Mouse (Mus musculus) erythroblast, embryonic 14.5 days (primary cell): ENCODE results near the gene Tiam1. TPM values are rescaled to one million over a fixed set of nuclear protein-coding genes. Genes with fewer than 3 reads are reported as not detected.

Source experiments
- H3K27me3 ChIP-seq: 2 replicates; pipeline ENCODE4 v1.6.1; 2012; ENCODE audit warnings: inconsistent platforms; ENCODE audit not compliant: control insufficient read depth
- H3K36me3 ChIP-seq: 2 replicates; pipeline ENCODE4 v1.6.1; 2012; ENCODE audit warnings: mild to moderate bottlenecking, inconsistent platforms; ENCODE audit not compliant: control insufficient read depth
- H3K4me1 ChIP-seq: 2 replicates; pipeline ENCODE4 v1.6.1; 2012; ENCODE audit warnings: inconsistent platforms; ENCODE audit not compliant: control insufficient read depth
- H3K4me3 ChIP-seq: replicated peaks from 2 replicates; pipeline ENCODE3; 2012; ENCODE audit warnings: moderate library complexity, mild to moderate bottlenecking, inconsistent platforms
- H3K9me3 ChIP-seq: 2 replicates; pipeline ENCODE4 v1.6.1; 2012; ENCODE audit warnings: low read length, inconsistent platforms, mixed read lengths; ENCODE audit not compliant: control insufficient read depth
- GATA1 ChIP-seq: IDR thresholded peaks from 2 replicates; pipeline ENCODE4 v1.6.1; 2012; ENCODE audit warnings: low read length, inconsistent platforms, mixed read lengths
- TAL1 ChIP-seq: IDR thresholded peaks from 3 replicates; pipeline ENCODE4 v1.6.1; 2012; ENCODE audit warnings: low read length, inconsistent platforms, mixed read lengths
- polyA plus RNA-seq: library from polyadenylated mRNA; stranded (reverse); fragments of >175 nt; gene quantifications from 2 replicates; pipeline ENCODE4 v1.2.3, GENCODE M21; 2012

The Tiam1 gene
- polyA plus RNA-seq, 1 experiment = 0.89 TPM

DNA sequence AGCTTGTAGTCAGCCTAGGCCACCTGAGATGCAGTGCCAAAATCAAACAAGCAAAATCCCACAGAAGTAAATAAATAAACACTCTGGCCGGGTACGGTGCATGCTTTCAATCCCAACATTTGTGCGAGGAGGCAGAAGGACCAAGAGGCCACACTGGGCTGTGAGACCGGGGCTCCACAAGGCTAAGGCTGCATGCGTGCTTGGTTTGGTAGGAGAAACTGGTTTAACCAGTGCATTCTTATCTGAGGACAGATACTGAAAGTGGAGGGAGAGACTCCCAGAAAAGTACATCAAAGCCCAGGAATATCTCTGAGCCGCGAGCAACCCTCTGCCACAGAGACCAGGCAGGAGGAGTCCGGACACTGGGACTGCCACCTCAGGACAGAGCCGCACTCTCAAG, 5.8 kb upstream of the Tiam1 start:
- Histone ChIP-seq H3K4me3 (no peak overlapping the region), H3K36me3 (no peaks in the 10 kb centered on the region), H3K9me3 (no peaks in the 10 kb centered on the region), H3K27me3 (no peaks in the 10 kb centered on the region), H3K4me1 (peaks cover 15% of the 10 kb centered on the region)
- no peak for TF ChIP-seq GATA1
- no peak for TF ChIP-seq TAL1

DNA sequence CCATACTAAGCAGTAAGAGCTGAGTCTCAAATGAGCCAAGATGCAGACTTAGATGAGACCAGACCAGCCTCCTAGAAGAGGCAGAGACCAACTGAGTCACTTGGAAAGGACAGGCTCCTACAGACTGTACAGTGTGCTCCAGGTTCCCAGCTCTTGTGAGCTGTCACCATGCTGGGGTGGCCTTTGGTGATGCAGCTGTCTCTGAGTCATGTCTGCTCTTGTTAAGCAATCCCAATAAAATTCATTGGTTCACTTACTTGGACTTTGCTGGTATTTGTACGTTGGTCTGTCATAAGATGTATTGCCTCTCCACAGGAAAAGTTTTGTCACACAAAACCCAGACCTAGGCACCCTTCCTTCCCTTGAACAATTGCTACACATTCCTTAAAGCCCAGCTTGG, 1.7 kb upstream of the Tiam1 start:
- no peak overlapping the region for H3K4me3 ChIP-seq
- peaks cover 25% of the 10 kb centered on the region for H3K27me3 ChIP-seq
- no peak for TF ChIP-seq GATA1
- no peak for TF ChIP-seq TAL1
- H3K36me3 ChIP-seq = no peaks in the 10 kb centered on the region
- peaks cover 37% of the 10 kb centered on the region for H3K4me1 ChIP-seq
- H3K9me3 ChIP-seq = no peaks in the 10 kb centered on the region

DNA sequence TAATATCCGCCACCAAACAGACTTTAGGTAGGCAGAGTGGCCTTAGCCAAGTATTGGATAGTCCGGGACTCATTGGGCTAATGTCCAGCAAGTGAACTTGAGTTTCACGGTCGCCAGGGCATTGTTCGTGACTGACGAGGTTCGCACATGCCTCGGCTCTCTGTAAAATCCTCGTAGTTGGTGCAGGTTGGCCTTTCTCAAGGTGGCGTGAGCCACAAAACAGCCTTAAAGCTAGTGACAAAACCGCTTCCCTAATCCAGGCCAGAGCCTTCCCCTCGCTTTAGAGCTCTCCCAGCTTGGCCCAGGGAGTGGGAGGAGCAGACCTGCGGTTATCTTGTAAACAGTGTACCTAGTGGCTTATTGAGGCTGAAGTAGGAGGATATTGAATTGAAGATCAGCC, 972 bp upstream of the Tiam1 start:
- H3K9me3 ChIP-seq = no peaks in the 10 kb centered on the region
- H3K4me1 ChIP-seq = peaks cover 40% of the 10 kb centered on the region
- peaks cover 29% of the 10 kb centered on the region for H3K27me3 ChIP-seq
- H3K4me3 ChIP-seq = peak overlapping the region; percentile 87
- no peaks in the 10 kb centered on the region for H3K36me3 ChIP-seq
- no peak for TF ChIP-seq GATA1
- TF ChIP-seq TAL1 = no peak

DNA sequence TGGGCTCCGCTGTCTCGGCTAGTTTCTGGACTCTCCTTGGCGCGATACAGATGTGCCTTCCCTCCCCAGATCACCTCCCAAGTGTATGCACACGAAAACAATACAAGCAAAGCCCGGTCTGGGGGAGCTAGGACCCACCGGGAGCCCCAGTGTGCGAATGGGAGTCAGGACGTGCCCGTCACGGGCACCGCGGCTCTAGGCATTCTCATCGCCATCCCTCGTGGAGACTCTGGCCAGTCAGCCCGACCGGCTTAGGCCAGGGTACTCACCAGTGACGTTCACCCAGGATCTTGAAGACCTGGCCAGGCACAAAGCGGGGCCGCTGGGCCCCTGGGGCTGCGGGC, 181 bp downstream of the Tiam1 start:
- Histone ChIP-seq H3K9me3 (no peaks in the 10 kb centered on the region), H3K36me3 (no peaks in the 10 kb centered on the region), H3K4me3 (peak overlapping the region; percentile 87), H3K4me1 (peaks cover 40% of the 10 kb centered on the region), H3K27me3 (peaks cover 29% of the 10 kb centered on the region)
- TF ChIP-seq GATA1 (no peak), TAL1 (no peak)

DNA sequence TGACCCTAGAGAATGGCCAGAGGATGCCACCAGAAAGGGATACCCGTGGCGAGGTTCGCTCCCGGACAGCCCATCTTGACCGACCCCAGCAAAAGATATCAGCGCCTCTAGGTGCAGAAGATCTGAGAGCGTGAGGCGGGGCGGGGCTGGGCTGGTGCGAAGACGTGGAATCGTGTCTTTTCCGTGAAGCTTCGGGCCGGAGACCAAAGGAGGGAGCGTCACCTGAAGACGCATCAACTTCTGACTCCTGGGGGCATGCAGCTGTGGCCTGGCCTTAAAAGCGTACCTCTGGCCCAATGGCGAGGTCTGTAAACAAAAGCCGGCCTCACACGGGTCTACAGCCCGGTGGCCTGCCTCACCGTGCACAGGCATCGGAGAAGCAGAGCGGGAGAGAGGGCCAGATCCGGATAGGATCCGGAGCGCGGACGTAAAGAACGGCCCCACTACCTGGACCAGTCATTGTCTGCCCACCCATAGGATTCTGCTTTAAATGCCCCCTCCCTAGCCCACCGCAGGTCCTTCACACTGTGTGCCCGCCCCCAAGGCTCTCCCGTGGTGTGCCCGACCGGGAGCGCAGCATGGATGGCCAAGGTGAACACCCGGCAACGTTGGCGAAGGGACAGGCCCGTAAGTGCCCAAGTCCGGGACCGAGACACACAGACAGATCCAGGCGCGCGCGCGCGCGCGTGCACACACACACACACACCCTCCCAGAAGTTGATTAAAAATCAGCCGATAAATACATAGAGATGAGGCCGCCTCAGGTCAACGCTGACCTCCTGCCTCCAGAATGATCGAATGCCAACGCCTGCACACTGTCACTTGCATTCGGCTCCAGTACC, 774 bp downstream of the Tiam1 start:
- TF ChIP-seq TAL1 (no peak), GATA1 (no peak)
- H3K9me3 ChIP-seq = no peaks in the 10 kb centered on the region

DNA sequence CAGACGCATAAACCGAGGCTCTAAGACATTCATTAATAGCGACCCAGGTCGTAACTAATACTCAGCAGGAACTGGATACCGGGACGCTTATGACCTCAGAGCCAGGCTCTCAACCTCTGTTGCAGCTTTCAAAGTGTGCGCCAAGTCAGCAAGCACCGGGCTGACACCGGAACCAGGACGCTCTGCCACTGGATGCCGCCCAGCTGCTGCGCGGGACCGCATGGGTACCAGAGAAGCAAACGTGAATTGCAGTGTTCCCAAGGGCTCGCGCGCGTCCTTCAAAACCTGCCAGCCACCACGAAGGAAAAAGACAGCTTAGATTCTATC, 1.4 kb downstream of the Tiam1 start:
- no peaks in the 10 kb centered on the region for H3K9me3 ChIP-seq
- TF ChIP-seq TAL1 (no peak), GATA1 (no peak)

More for the DNA sequence above, 774 bp downstream of the Tiam1 start:
- no peaks in the 10 kb centered on the region for H3K36me3 ChIP-seq
- peaks cover 40% of the 10 kb centered on the region for H3K4me1 ChIP-seq
- peaks cover 29% of the 10 kb centered on the region for H3K27me3 ChIP-seq
- H3K4me3 ChIP-seq = peak overlapping the region; percentile 87

DNA sequence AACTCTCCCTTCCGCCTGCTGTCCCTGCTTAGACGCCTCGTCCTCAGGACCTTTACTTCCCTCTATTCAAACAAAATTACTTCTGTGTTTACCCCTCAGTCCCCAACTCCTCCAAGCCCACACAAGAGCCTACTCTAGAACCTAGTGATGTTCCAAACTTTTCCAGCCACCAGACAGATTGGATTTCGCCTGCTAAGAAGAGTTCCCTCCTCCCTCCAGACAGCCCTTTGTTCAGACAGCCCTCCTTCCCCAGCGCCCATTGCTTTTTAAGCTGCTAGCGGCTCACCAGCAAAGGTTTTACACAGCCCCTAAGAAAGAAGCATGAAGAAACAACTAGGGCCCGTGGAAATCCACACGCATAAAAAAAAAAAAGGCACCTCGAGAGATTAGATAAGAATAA, 2.0 kb downstream of the Tiam1 start:
- Histone ChIP-seq H3K4me3 (no peak overlapping the region), H3K36me3 (no peaks in the 10 kb centered on the region), H3K9me3 (no peaks in the 10 kb centered on the region), H3K4me1 (peaks cover 39% of the 10 kb centered on the region), H3K27me3 (peaks cover 29% of the 10 kb centered on the region)
- TF ChIP-seq GATA1 (no peak), TAL1 (no peak)

More for the DNA sequence above, 1.4 kb downstream of the Tiam1 start:
- H3K27me3 ChIP-seq = peaks cover 29% of the 10 kb centered on the region
- peaks cover 40% of the 10 kb centered on the region for H3K4me1 ChIP-seq
- H3K4me3 ChIP-seq = peak overlapping the region; percentile 87
- no peaks in the 10 kb centered on the region for H3K36me3 ChIP-seq

DNA sequence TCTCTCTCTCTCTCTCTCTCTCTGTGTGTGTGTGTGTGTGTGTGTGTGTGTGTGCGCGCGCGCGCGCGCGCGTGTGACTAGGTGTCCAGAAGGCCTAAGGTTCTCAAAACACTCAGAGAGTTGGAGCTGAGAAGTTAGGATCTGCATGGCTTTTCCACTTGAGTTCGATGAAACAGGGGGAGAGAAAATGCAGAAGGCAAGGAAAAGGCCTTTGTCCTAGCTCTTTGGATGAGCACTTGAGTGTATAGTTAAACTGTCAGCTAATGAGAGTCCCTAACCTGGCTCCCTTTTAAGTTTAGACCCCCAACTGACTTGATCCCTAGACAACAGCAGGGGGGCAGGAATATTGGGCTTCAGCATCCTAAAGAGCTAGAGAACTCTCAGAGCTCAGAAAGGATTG, 3.0 kb downstream of the Tiam1 start:
- Histone ChIP-seq H3K4me1 (peaks cover 37% of the 10 kb centered on the region), H3K9me3 (no peaks in the 10 kb centered on the region), H3K4me3 (no peak overlapping the region), H3K36me3 (no peaks in the 10 kb centered on the region), H3K27me3 (peaks cover 29% of the 10 kb centered on the region)
- no peak for TF ChIP-seq GATA1
- no peak for TF ChIP-seq TAL1

DNA sequence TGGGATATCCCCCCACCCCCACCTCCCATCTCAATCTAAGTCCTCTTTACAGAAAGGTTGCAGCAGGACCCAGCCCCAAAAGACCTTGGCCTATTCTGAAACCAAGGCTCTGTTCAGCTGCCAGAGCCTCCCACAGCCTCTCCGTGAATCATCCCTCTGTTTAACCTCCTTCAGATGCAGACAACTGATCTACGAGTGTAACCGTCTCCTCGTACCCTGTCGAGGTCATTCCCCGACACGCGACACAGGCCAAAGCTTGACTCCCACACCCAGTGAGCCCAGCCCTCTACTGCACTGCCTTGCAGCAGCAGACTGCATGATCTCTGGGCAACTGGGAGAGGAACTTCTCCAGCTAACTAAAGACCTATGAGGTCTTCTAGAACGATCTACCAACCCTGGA, 3.9 kb downstream of the Tiam1 start:
- Histone ChIP-seq H3K9me3 (no peaks in the 10 kb centered on the region), H3K4me3 (no peak overlapping the region), H3K36me3 (no peaks in the 10 kb centered on the region), H3K4me1 (peaks cover 29% of the 10 kb centered on the region), H3K27me3 (peaks cover 29% of the 10 kb centered on the region)
- TF ChIP-seq TAL1 (no peak), GATA1 (no peak)

DNA sequence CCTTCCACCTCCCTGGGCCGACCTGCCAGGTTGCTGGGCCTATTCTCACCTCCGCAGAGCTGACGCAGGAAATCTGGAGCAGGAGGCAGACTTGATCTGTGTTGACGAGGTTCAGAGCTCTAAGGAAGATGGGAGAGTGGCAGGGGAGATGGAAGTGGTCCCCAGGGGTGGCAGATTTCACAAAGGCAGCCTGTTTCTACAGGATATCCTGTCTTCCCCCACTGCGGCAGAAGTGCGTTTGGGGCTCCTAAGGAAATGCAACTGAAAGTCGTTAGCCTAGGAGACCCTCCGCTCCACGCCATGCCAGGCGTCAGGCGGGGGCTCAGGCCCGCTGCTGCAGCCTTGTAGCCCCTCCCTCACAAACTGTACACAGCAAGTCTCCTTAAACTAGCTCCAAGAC, 5.4 kb downstream of the Tiam1 start:
- Histone ChIP-seq H3K4me3 (no peak overlapping the region), H3K27me3 (peaks cover 28% of the 10 kb centered on the region), H3K36me3 (no peaks in the 10 kb centered on the region), H3K4me1 (peaks cover 14% of the 10 kb centered on the region), H3K9me3 (no peaks in the 10 kb centered on the region)
- no peak for TF ChIP-seq GATA1
